Mouse (Mus musculus) ES-E14 (cell line): ENCODE measurements at regions not wholly inside any gene's neighbourhood (a gene's known extent, or its start where the extent isn't known, plus 50 kb on each side); places are given as distances from the start of the nearest gene placed in this dataset.

Source experiments
- MAFK ChIP-seq: IDR thresholded peaks from 2 replicates; pipeline ENCODE4 v1.6.1; 2014; ENCODE audit warnings: mild to moderate bottlenecking, low read depth, low read length, inconsistent platforms; ENCODE audit not compliant: insufficient read depth
- ZC3H11A ChIP-seq: IDR thresholded peaks from 2 replicates; pipeline ENCODE4 v1.6.1; 2012; ENCODE audit warnings: low read depth, mild to moderate bottlenecking, inconsistent platforms, low read length, borderline replicate concordance
- ZNF384 ChIP-seq: IDR thresholded peaks from 2 replicates; pipeline ENCODE4 v1.6.1; 2012; ENCODE audit warnings: low read depth, low read length, inconsistent platforms

GRCm38 (mm10) chr11:91463578-91464401, 113.6 kb downstream of the Kif2b start:
- TF ChIP-seq ZNF384 (no peak), ZC3H11A (no peak), MAFK (no peak)
